Mouse (Mus musculus) stomach, embryonic 14.5 days (tissue): ENCODE measurements around the gene Bach2. TPM values are rescaled to one million over a fixed set of nuclear protein-coding genes. Genes with fewer than 3 reads are reported as not detected.

Source experiments
- ATAC-seq: fragments of 200-750 bp; cut with Nextera tagmentation; 2 replicates; pipeline ENCODE4 v1.8.0; 2017; ENCODE audit warnings: low read depth, moderate TSS enrichment; ENCODE audit not compliant: insufficient number of reproducible peaks, insufficient read depth, low FRiP score
- H3K27ac ChIP-seq: fragments of 300-500 bp; sonication (generic); 2 replicates; pipeline ENCODE4 v1.5.1; 2014; ENCODE audit warnings: mild to moderate bottlenecking, low read length, moderate library complexity, mixed read lengths
- H3K27me3 ChIP-seq: fragments of 300-500 bp; sonication (generic); 2 replicates; pipeline ENCODE4 v1.6.1; 2014; ENCODE audit warnings: low read length, control low read depth, mixed read lengths; ENCODE audit not compliant: control insufficient read depth, insufficient read depth
- H3K36me3 ChIP-seq: fragments of 300-500 bp; sonication (generic); 2 replicates; pipeline ENCODE4 v1.6.1; 2014; ENCODE audit warnings: mild to moderate bottlenecking, control low read depth, low read length, moderate library complexity, mixed read lengths; ENCODE audit not compliant: control insufficient read depth, insufficient read depth
- H3K4me1 ChIP-seq: fragments of 300-500 bp; sonication (generic); 2 replicates; pipeline ENCODE4 v1.6.1; 2014; ENCODE audit warnings: low read length, control low read depth, mixed read lengths; ENCODE audit not compliant: control insufficient read depth, insufficient read depth
- H3K4me2 ChIP-seq: fragments of 300-500 bp; sonication (generic); replicated peaks from 2 replicates; pipeline ENCODE4 v1.6.1; 2014; ENCODE audit warnings: low read depth, low read length, control low read depth
- H3K4me3 ChIP-seq: fragments of 300-500 bp; sonication (generic); 2 replicates; pipeline ENCODE4 v1.5.1; 2014; ENCODE audit warnings: low read depth, low read length, control low read depth
- H3K9ac ChIP-seq: fragments of 300-500 bp; sonication (generic); replicated peaks from 2 replicates; pipeline ENCODE4 v1.6.1; 2014; ENCODE audit warnings: low read depth, mild to moderate bottlenecking, control low read depth, low read length, moderate library complexity, mixed read lengths
- H3K9me3 ChIP-seq: fragments of 300-500 bp; sonication (generic); 2 replicates; pipeline ENCODE4 v1.6.1; 2016; ENCODE audit warnings: low read depth, low read length, control low read depth; ENCODE audit not compliant: control insufficient read depth
- WGBS: fragments of 180-500 bp; shearing (Covaris S2); extraction: QIAGEN DNeasy Blood & Tissue Kit; methylation state at CpG from one replicate; pipeline ENCODE4 v1.1.7; 2014; 5-methylcytosine and 5-hydroxymethylcytosine counted together
- polyA plus RNA-seq: library from polyadenylated mRNA; unstranded; fragments of >200 nt; fragmentation: Nextera tagmentation; extraction: Ambion mirVana; gene quantifications from 2 replicates; pipeline ENCODE4 v1.2.1, GENCODE M21; 2014

Bach2 gene
- polyA plus RNA-seq, 1 experiment from 2014 or later = 8.4 TPM

DNA sequence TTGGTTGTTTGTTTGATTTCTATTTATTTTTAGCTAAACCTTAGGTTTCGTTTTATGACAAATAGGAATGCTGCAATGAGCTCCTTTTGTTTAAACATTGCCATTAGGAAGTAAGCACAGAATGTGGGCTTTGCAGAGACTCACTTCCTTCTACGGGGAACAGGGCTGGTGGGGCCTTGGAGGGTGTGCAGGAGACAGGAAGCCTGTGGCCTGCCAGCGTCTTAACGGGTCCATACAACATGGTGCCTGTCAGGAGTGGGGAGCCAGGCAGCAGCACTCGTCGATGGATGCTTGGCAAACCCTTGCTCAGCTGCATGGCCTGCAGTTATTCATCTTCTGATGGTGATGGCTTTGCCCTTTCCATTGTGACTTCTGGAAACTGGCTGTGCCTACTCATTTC is 41.8 kb downstream of the Bach2 start:
- H3K9ac ChIP-seq = no peak overlapping the region
- 0 out of 2 replicates have a peak, but pooled peaks cover 4% of the 10 kb centered on the region for H3K4me1 ChIP-seq
- H3K27ac ChIP-seq = no peak overlapping the region
- no peaks in the 10 kb centered on the region for H3K27me3 ChIP-seq
- 37% methylated on average over 6 of the region's 6 CpGs for WGBS
- no peaks in the 10 kb centered on the region for H3K36me3 ChIP-seq
- H3K9me3 ChIP-seq = no peaks in the 10 kb centered on the region
- no peak overlapping the region for H3K4me3 ChIP-seq
- no peak overlapping the region for H3K4me2 ChIP-seq
- ATAC-seq = no peak

DNA sequence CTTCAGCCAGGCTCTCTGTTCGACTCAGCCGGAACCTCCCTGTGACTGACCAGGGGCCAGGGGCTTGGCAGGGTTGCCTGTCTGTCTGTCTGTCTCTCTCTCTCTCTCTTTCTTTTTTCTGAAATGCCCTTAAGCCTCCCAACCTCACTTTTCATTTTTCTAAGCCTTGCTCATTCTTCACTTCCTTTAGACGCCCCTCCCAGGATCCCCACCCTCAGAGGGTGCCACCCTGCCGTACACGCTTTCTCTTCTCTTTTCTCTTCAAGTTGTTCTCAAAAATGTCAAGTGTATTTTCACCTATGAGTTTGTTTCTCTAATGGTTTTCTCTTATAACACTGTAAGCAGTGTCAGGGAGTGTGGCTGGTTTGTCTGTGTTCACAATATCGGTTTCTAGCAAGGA is 42.7 kb downstream of the Bach2 start:
- no peak overlapping the region for H3K4me2 ChIP-seq
- WGBS = 81% methylated on average over 6 of the region's 6 CpGs
- ATAC-seq = no peak

DNA sequence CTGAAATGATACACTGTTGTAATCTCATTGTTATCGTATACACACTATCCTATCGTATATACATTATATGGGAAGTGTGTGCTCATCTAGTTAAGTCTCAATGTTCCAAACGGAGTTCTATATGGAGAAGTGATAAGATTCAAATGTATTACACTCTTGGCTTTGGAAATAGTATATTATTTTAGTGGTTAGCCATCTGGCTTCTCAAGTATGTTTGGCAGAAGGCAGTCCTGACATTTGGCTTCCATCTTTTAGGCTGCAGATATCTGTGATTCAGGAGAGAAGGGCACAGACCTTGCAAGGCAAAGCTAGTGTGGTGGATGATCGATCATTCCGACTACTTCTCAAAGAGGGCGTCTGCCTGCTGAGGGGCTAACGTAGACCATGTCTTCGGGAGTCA is 47.8 kb downstream of the Bach2 start:
- no peak overlapping the region for H3K4me3 ChIP-seq
- H3K36me3 ChIP-seq = no peaks in the 10 kb centered on the region
- H3K9me3 ChIP-seq = no peaks in the 10 kb centered on the region
- no peak overlapping the region for H3K4me2 ChIP-seq
- no peak for ATAC-seq
- H3K27me3 ChIP-seq = no peaks in the 10 kb centered on the region
- 67% methylated on average over 8 of the region's 8 CpGs for whole genome bisulfite sequencing
- no peak overlapping the region for H3K9ac ChIP-seq
- no peak overlapping the region for H3K27ac ChIP-seq
- H3K4me1 ChIP-seq = peaks cover 35% of the 10 kb centered on the region

More for the DNA sequence above, 42.7 kb downstream of the Bach2 start:
- no peak overlapping the region for H3K4me3 ChIP-seq
- H3K9ac ChIP-seq = no peak overlapping the region
- no peaks in the 10 kb centered on the region for H3K36me3 ChIP-seq
- no peak overlapping the region for H3K27ac ChIP-seq
- H3K9me3 ChIP-seq = no peaks in the 10 kb centered on the region
- H3K27me3 ChIP-seq = no peaks in the 10 kb centered on the region
- H3K4me1 ChIP-seq = 0 out of 2 replicates have a peak, but pooled peaks cover 6% of the 10 kb centered on the region

DNA sequence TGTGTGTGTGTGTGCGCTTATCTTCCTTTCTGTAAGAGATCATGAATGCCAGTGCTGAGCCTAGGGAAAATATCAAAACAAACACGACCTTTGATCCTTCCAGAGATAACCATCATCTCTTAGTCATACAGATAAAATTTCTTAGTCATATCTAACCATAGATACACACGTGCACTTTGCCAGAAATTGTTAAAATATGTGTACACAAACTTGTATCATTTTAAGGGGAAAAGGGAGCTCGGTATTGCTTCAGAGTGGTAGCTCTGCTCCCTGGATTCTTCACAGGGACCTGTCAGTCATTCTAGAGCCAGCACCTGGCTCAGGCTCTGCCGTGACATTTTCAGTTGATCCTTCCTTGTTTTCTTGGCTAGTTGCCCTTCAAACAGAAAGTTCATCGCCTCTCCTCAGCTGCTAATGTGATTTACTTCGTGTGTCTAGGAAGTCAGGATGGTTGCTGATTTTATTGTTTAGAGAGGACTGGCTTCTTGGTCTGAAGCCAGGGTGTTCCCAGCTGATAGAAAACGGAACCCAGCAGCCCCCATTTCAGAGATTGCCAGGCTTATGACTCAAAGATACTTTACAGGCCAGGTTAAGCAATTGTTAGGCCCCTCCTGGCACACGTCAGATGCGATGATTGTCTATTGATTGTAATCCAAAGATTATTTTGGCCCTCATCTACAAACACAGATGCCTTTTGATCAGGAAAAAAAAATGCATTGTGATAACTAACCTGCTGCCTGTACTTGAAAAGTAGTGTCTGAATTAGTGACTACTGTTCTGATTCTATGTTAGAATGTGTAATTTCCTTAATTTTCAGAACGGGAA is 49.6 kb downstream of the Bach2 start:
- no peak overlapping the region for H3K4me2 ChIP-seq
- H3K27ac ChIP-seq = no peak overlapping the region

DNA sequence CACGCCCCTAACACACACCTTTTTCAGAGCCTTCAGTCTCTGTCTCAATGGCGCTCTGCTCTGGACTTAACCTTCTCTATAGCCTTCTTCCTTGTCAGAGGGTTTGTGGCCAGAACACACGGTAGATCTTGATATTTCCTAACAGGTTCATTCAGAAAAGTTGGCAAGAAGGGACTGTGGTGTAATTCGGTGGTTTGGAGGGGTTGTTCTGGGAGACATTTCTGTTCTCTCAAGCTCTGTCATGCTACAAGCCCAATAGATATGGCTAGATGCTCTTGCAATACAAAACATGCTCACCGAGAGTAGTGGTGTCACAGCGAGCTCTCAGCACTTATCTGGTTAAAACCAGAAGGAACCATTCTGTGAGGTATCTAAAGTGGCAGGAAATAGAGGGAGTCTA is 51.2 kb downstream of the Bach2 start:
- Histone ChIP-seq H3K9ac (no peak overlapping the region), H3K27ac (no peak overlapping the region), H3K36me3 (no peaks in the 10 kb centered on the region), H3K4me1 (peaks cover 47% of the 10 kb centered on the region), H3K27me3 (no peaks in the 10 kb centered on the region), H3K9me3 (no peaks in the 10 kb centered on the region), H3K4me2 (no peak overlapping the region), H3K4me3 (no peak overlapping the region)
- ATAC-seq = no peak
- WGBS = 62% methylated on average over 6 of the region's 6 CpGs

More for the DNA sequence above, 49.6 kb downstream of the Bach2 start:
- Histone ChIP-seq H3K9me3 (no peaks in the 10 kb centered on the region), H3K4me1 (peaks cover 45% of the 10 kb centered on the region), H3K36me3 (no peaks in the 10 kb centered on the region), H3K9ac (no peak overlapping the region), H3K27me3 (no peaks in the 10 kb centered on the region), H3K4me3 (no peak overlapping the region)
- 24% methylated on average over 11 of the region's 11 CpGs for WGBS
- ATAC-seq = no peak

DNA sequence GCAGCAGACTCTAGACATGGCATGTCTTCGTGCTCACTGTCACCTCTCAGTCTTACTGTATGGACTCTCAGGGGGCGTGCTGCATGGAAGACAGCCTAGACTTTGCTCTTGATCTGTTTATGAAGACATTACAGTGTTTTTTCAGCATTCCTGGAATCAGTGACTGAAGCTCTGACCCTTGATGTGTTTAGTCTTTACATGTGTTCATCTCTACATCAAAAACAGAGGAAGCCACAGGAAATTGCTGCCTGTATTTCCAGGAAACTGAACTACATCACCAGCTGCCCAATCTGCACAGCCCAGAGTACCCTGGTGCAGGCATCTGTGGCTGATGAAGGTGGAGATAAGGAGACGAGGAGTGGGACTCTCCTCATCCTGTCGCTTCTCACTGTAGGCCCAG is 52.8 kb downstream of the Bach2 start:
- Histone ChIP-seq H3K4me3 (no peak overlapping the region), H3K27me3 (no peaks in the 10 kb centered on the region), H3K27ac (peak overlapping the region; percentile 78; the same call in 1 of the 2 replicates), H3K9ac (no peak overlapping the region), H3K4me1 (peaks cover 44% of the 10 kb centered on the region), H3K4me2 (no peak overlapping the region), H3K36me3 (no peaks in the 10 kb centered on the region), H3K9me3 (no peaks in the 10 kb centered on the region)
- no peak for ATAC-seq
- 66% methylated on average over 4 of the region's 4 CpGs for WGBS

DNA sequence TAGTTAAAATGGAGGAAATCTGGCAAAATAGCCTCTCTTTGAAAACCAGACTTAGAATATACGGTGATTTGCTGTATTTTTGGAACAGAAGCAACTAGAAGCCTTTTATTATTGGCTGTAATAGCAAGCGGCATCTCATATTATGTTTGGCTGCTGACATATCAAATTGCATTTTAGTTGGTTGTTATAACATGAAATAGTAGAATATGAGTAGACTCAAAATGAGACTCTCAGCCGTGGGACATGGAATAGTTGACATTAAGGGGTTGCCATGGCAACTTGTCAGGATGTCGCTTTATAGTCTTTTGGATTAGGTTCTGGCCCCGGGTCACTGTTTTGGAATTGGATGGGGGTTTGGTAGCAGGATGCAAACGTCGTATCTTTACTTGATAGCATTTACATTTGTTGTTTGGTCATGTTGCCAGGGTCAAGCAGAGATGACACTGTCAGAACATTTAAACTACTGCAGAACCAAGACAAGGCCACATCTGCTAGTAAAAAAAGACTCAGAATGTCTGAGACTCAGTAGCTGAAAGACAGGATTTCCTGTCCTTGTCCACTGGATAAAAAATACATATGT is 55.2 kb downstream of the Bach2 start:
- Histone ChIP-seq H3K4me3 (no peak overlapping the region), H3K9me3 (no peaks in the 10 kb centered on the region), H3K27ac (no peak overlapping the region), H3K4me2 (no peak overlapping the region), H3K4me1 (peaks cover 39% of the 10 kb centered on the region), H3K9ac (no peak overlapping the region), H3K36me3 (no peaks in the 10 kb centered on the region), H3K27me3 (no peaks in the 10 kb centered on the region)
- 54% methylated on average over 7 of the region's 7 CpGs for WGBS
- ATAC-seq = no peak

DNA sequence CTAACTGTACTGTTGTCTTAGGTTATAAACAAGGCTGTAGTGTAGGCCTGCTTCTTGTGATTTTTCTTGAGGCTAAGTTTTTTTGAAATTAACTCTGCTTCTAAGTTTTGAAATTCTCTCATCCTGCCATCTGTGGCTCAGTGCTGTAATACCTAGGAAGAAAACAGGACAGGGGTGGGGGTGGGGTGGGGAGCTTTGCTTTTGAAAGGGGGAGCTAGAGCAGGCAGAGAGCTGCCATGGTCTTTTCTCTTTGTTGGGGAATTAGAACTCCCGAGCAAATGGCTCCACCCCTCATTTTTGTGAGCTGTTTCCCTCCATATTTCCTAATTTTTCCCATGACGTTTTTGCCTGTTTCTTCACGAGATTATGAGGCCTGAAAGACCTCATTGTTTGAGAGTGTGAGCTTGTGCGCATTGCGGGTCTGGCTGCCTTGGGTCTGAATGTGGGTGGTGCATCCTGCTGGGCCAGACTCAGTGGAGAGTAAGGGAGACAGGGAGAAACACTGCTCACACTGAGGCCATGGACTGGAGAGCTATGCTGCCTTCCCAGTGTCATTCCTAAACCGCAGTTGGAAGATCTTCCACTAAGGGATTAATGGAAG is 58.6 kb downstream of the Bach2 start:
- H3K27me3 ChIP-seq = no peaks in the 10 kb centered on the region
- no peaks in the 10 kb centered on the region for H3K36me3 ChIP-seq
- H3K27ac ChIP-seq = peak overlapping the region; percentile 11; the same call in 1 of the 2 replicates
- no peak overlapping the region for H3K4me3 ChIP-seq
- 34% methylated on average over 6 of the region's 6 CpGs for WGBS
- H3K4me2 ChIP-seq = no peak overlapping the region
- no peak overlapping the region for H3K9ac ChIP-seq
- ATAC-seq = peak; percentile 28; the same call in 1 of the 2 replicates
- no peaks in the 10 kb centered on the region for H3K9me3 ChIP-seq
- H3K4me1 ChIP-seq = peaks cover 39% of the 10 kb centered on the region
